Mouse (Mus musculus) liver, embryonic 15.5 days (tissue): ENCODE measurements around the gene Atp8b5. TPM values are rescaled to one million over a fixed set of nuclear protein-coding genes. Genes with fewer than 3 reads are reported as not detected.
A peak's percentile ranks its signal among the peaks of the same experiment; 100 is the strongest.

Experiments
- ATAC-seq: fragments of 200-750 bp; cut with Nextera tagmentation; 2 replicates; pipeline ENCODE4 v1.8.0; 2017; ENCODE audit warnings: moderate number of reproducible peaks, mild to moderate bottlenecking, moderate library complexity; ENCODE audit not compliant: insufficient read depth
- H3K27ac ChIP-seq: fragments of 300-500 bp; sonication (generic); replicated peaks from 2 replicates; pipeline ENCODE4 v1.5.1; 2015; ENCODE audit warnings: mild to moderate bottlenecking, inconsistent platforms
- H3K27me3 ChIP-seq: fragments of 300-500 bp; sonication (generic); 2 replicates; pipeline ENCODE4 v1.6.1; 2015; ENCODE audit warnings: mild to moderate bottlenecking, inconsistent platforms
- H3K36me3 ChIP-seq: fragments of 300-500 bp; sonication (generic); replicated peaks from 2 replicates; pipeline ENCODE4 v1.6.1; 2015; ENCODE audit warnings: moderate library complexity, mild to moderate bottlenecking, inconsistent platforms
- H3K4me1 ChIP-seq: fragments of 300-500 bp; sonication (generic); replicated peaks from 2 replicates; pipeline ENCODE4 v1.6.1; 2015; ENCODE audit warnings: inconsistent platforms
- H3K4me2 ChIP-seq: fragments of 300-500 bp; sonication (generic); 2 replicates; pipeline ENCODE4 v1.6.1; 2015; ENCODE audit warnings: moderate library complexity, mild to moderate bottlenecking, inconsistent platforms
- H3K4me3 ChIP-seq: fragments of 300-500 bp; sonication (generic); replicated peaks from 2 replicates; pipeline ENCODE4 v1.5.1; 2015; ENCODE audit warnings: mild to moderate bottlenecking, inconsistent platforms
- H3K9ac ChIP-seq: fragments of 300-500 bp; sonication (generic); 2 replicates; pipeline ENCODE4 v1.6.1; 2015; ENCODE audit warnings: moderate library complexity, mild to moderate bottlenecking, inconsistent platforms
- H3K9me3 ChIP-seq: fragments of 300-500 bp; sonication (generic); replicated peaks from 2 replicates; pipeline ENCODE4 v1.6.1; 2016; ENCODE audit warnings: inconsistent platforms
- WGBS: fragments of 180-500 bp; shearing (Covaris S2); methylation state at CpG from one replicate; pipeline ENCODE4 v1.1.7; 2015; ENCODE audit warnings: mixed read lengths; ENCODE audit not compliant: insufficient replicate concordance; 5-methylcytosine and 5-hydroxymethylcytosine counted together
- polyA plus RNA-seq: library from polyadenylated mRNA; unstranded; fragments of >200 nt; fragmentation: Nextera tagmentation; extraction: Ambion mirVana; gene quantifications from 2 replicates; pipeline ENCODE4 v1.2.1, GENCODE M21; 2015

Atp8b5 gene
- polyA plus RNA-seq, 1 experiment from 2014 or later, result 0.08 TPM

- H3K4me2 ChIP-seq, result no peak overlapping the region
Observed at GRCm38 (mm10) chr4:43383246-43384082, 116.5 kb downstream of the Atp8b5 start.

GRCm38 (mm10) chr4:43384083-43384460 lies 117.1 kb downstream of the Atp8b5 start:
- Histone ChIP-seq H3K4me2 (no peak overlapping the region), H3K4me1 (peaks cover 18% of the 10 kb centered on the region; the same call in 1 of the 2 replicates), H3K9me3 (no peaks in the 10 kb centered on the region), H3K27me3 (peaks cover 30% of the 10 kb centered on the region), H3K36me3 (no peaks in the 10 kb centered on the region), H3K27ac (no peak overlapping the region), H3K9ac (no peak overlapping the region), H3K4me3 (no peak overlapping the region)
- ATAC-seq, result no peak
- WGBS, result 53% methylated on average over 5 of the region's 5 CpGs

More at GRCm38 (mm10) chr4:43383246-43384082, 116.5 kb downstream of the Atp8b5 start:
- Histone ChIP-seq H3K9me3 (no peaks in the 10 kb centered on the region), H3K9ac (no peak overlapping the region), H3K27ac (no peak overlapping the region), H3K36me3 (no peaks in the 10 kb centered on the region), H3K4me1 (peaks cover 18% of the 10 kb centered on the region; the same call in 1 of the 2 replicates), H3K27me3 (peaks cover 30% of the 10 kb centered on the region), H3K4me3 (no peak overlapping the region)
- no peak for ATAC-seq
- 54% methylated on average over 11 of the region's 11 CpGs for WGBS

GRCm38 (mm10) chr4:43384541-43384940 lies 117.6 kb downstream of the Atp8b5 start:
- Histone ChIP-seq H3K36me3 (no peaks in the 10 kb centered on the region), H3K27me3 (peaks cover 30% of the 10 kb centered on the region), H3K27ac (no peak overlapping the region), H3K9me3 (no peaks in the 10 kb centered on the region), H3K4me1 (peaks cover 18% of the 10 kb centered on the region; the same call in 1 of the 2 replicates), H3K4me3 (no peak overlapping the region), H3K4me2 (no peak overlapping the region), H3K9ac (no peak overlapping the region)
- ATAC-seq, result no peak
- 68% methylated on average over 3 of the region's 3 CpGs for WGBS

- Histone ChIP-seq H3K9me3 (no peaks in the 10 kb centered on the region), H3K4me3 (no peak overlapping the region), H3K36me3 (no peaks in the 10 kb centered on the region), H3K4me1 (peaks cover 14% of the 10 kb centered on the region; the same call in 1 of the 2 replicates), H3K27me3 (peaks cover 9% of the 10 kb centered on the region), H3K9ac (no peak overlapping the region), H3K27ac (no peak overlapping the region), H3K4me2 (no peak overlapping the region)
- no peak for ATAC-seq
Observed at GRCm38 (mm10) chr4:43386932-43387331, 120.0 kb downstream of the Atp8b5 start.

GRCm38 (mm10) chr4:43389390-43389789 lies 122.4 kb downstream of the Atp8b5 start:
- Histone ChIP-seq H3K27ac (no peak overlapping the region), H3K9me3 (no peaks in the 10 kb centered on the region)

GRCm38 (mm10) chr4:43389845-43390440 lies 123.0 kb downstream of the Atp8b5 start:
- H3K27ac ChIP-seq, result no peak overlapping the region
- no peak for ATAC-seq
- H3K4me1 ChIP-seq, result peaks cover 7% of the 10 kb centered on the region; the same call in 1 of the 2 replicates
- no peak overlapping the region for H3K4me3 ChIP-seq
- WGBS, result 63% methylated on average over 9 of the region's 9 CpGs
- no peaks in the 10 kb centered on the region for H3K36me3 ChIP-seq
- no peaks in the 10 kb centered on the region for H3K27me3 ChIP-seq
- H3K9ac ChIP-seq, result no peak overlapping the region
- no peak overlapping the region for H3K4me2 ChIP-seq
- H3K9me3 ChIP-seq, result no peaks in the 10 kb centered on the region

More at GRCm38 (mm10) chr4:43389390-43389789, 122.4 kb downstream of the Atp8b5 start:
- 62% methylated on average over 2 of the region's 2 CpGs for WGBS
- Histone ChIP-seq H3K4me2 (no peak overlapping the region), H3K27me3 (no peaks in the 10 kb centered on the region), H3K9ac (no peak overlapping the region), H3K36me3 (no peaks in the 10 kb centered on the region), H3K4me1 (peaks cover 7% of the 10 kb centered on the region; the same call in 1 of the 2 replicates), H3K4me3 (no peak overlapping the region)
- no peak for ATAC-seq

GRCm38 (mm10) chr4:43391521-43392050 lies 124.6 kb downstream of the Atp8b5 start:
- Histone ChIP-seq H3K27ac (no peak overlapping the region), H3K9ac (no peak overlapping the region), H3K4me3 (no peak overlapping the region), H3K4me1 (peaks cover 7% of the 10 kb centered on the region; the same call in 1 of the 2 replicates), H3K9me3 (no peaks in the 10 kb centered on the region), H3K4me2 (no peak overlapping the region), H3K27me3 (no peaks in the 10 kb centered on the region), H3K36me3 (no peaks in the 10 kb centered on the region)
- 56% methylated on average over 3 of the region's 3 CpGs for WGBS
- ATAC-seq, result peak; percentile 22; the same call in 1 of the 2 replicates

GRCm38 (mm10) chr4:43394345-43394891 lies 127.5 kb downstream of the Atp8b5 start:
- Histone ChIP-seq H3K4me3 (no peak overlapping the region), H3K27me3 (no peaks in the 10 kb centered on the region), H3K4me1 (peaks cover 7% of the 10 kb centered on the region; the same call in 1 of the 2 replicates), H3K27ac (peak overlapping the region; percentile 56; the same call in 1 of the 2 replicates), H3K9me3 (no peaks in the 10 kb centered on the region), H3K36me3 (no peaks in the 10 kb centered on the region), H3K9ac (no peak overlapping the region), H3K4me2 (no peak overlapping the region)
- WGBS, result 42% methylated on average over 15 of the region's 15 CpGs
- peak; percentile 56 for ATAC-seq

- H3K9ac ChIP-seq, result no peak overlapping the region
Observed at GRCm38 (mm10) chr4:43395147-43395546, 128.2 kb downstream of the Atp8b5 start.

GRCm38 (mm10) chr4:43395836-43396235 lies 128.9 kb downstream of the Atp8b5 start:
- WGBS, result 51% methylated on average over 9 of the region's 9 CpGs
- H3K9me3 ChIP-seq, result no peaks in the 10 kb centered on the region
- no peak overlapping the region for H3K9ac ChIP-seq
- no peak for ATAC-seq
- no peak overlapping the region for H3K4me3 ChIP-seq
- H3K27ac ChIP-seq, result no peak overlapping the region
- no peak overlapping the region for H3K4me2 ChIP-seq
- H3K27me3 ChIP-seq, result no peaks in the 10 kb centered on the region
- peaks cover 7% of the 10 kb centered on the region; the same call in 1 of the 2 replicates for H3K4me1 ChIP-seq
- no peaks in the 10 kb centered on the region for H3K36me3 ChIP-seq

More at GRCm38 (mm10) chr4:43395147-43395546, 128.2 kb downstream of the Atp8b5 start:
- no peak overlapping the region for H3K4me2 ChIP-seq
- 43% methylated on average over 5 of the region's 5 CpGs for WGBS
- no peak overlapping the region; the same call in 1 of the 2 replicates for H3K27ac ChIP-seq
- H3K4me3 ChIP-seq, result no peak overlapping the region
- H3K9me3 ChIP-seq, result no peaks in the 10 kb centered on the region
- no peaks in the 10 kb centered on the region for H3K27me3 ChIP-seq
- no peak for ATAC-seq
- H3K4me1 ChIP-seq, result peaks cover 7% of the 10 kb centered on the region; the same call in 1 of the 2 replicates
- H3K36me3 ChIP-seq, result no peaks in the 10 kb centered on the region

GRCm38 (mm10) chr4:43396381-43396780 lies 129.4 kb downstream of the Atp8b5 start:
- no peaks in the 10 kb centered on the region for H3K27me3 ChIP-seq
- H3K36me3 ChIP-seq, result no peaks in the 10 kb centered on the region
- peaks cover 7% of the 10 kb centered on the region; the same call in 1 of the 2 replicates for H3K4me1 ChIP-seq
- H3K4me2 ChIP-seq, result no peak overlapping the region
- WGBS, result 69% methylated on average over 5 of the region's 5 CpGs
- no peak overlapping the region for H3K27ac ChIP-seq
- H3K9ac ChIP-seq, result no peak overlapping the region
- no peak for ATAC-seq
- no peak overlapping the region for H3K4me3 ChIP-seq
- no peaks in the 10 kb centered on the region for H3K9me3 ChIP-seq
